Comparison of ENCODE assay signal across 8 mouse cellular contexts in the genomic region with DNA sequence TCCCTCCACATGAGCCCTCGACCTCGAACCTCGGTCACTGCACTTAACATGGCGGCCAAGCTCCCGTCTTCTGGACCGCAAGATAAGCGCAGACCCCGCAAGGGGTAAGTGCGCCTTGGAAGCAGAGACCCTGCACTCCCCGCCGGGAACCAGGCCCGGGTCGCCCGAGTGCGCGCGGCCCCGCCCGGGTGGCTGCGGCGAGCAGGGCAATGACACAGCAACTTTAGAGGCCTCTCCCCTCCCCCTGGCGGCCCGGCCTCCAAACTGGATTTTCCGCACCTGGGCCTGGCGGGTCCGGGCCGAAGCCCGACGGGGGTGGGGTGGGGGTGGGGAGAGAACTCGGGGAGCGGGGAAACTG. TPM values are rescaled to one million over a fixed set of nuclear protein-coding genes. Genes with fewer than 3 reads are reported as not detected.
DNase-seq lines count a peak whose midpoint lies in the region; ATAC-seq lines count a peak whose summit lies in the region.

No protein-coding gene starts in this region.

- peak overlapping the region; percentile 90 for H3K4me2 ChIP-seq in embryonic facial prominence, embryonic 14.5 days (ENCODE audit: low read depth, low read length)
- peak overlapping the region; percentile 98 for H3K4me2 ChIP-seq in heart, embryonic 11.5 days
- peak overlapping the region; percentile 66 for H3K4me2 ChIP-seq in kidney, embryonic 16.5 days (replicated peaks; ENCODE audit: low read depth, low read length)
- H3K4me2 ChIP-seq in liver, embryonic 16.5 days (ENCODE audit: low read depth, low read length): peak overlapping the region; percentile 100
- H3K4me2 ChIP-seq in neural tube, embryonic 15.5 days: peak overlapping the region; percentile 89

- peak overlapping the region; percentile 99 for H3K27ac ChIP-seq in embryonic facial prominence, embryonic 14.5 days (replicated peaks; ENCODE audit: low read depth, low read length)
- H3K27ac ChIP-seq in heart, embryonic 11.5 days (ENCODE audit: low read depth, low read length): peak overlapping the region; percentile 100
- H3K27ac ChIP-seq in kidney, embryonic 16.5 days (ENCODE audit: low read length): peak overlapping the region; percentile 100
- peak overlapping the region; percentile 100 for H3K27ac ChIP-seq in liver, embryonic 16.5 days (ENCODE audit: low read length)
- peak overlapping the region; percentile 100 for H3K27ac ChIP-seq in neural tube, embryonic 15.5 days (replicated peaks)

- WGBS in embryonic facial prominence, embryonic 14.5 days: 0% methylated on average over 28 of the region's 31 CpGs
- whole genome bisulfite sequencing in heart, embryonic 11.5 days (ENCODE audit: insufficient replicate concordance): under 1% methylated on average over 31 of the region's 31 CpGs
- under 1% methylated on average over 31 of the region's 31 CpGs for WGBS in kidney, embryonic 16.5 days
- WGBS in liver, embryonic 16.5 days (ENCODE audit: insufficient replicate concordance): 2% methylated on average over 26 of the region's 31 CpGs
- under 1% methylated on average over 28 of the region's 31 CpGs for WGBS in neural tube, embryonic 15.5 days

- peaks cover 21% of the 10 kb centered on the region for H3K4me1 ChIP-seq in embryonic facial prominence, embryonic 14.5 days (ENCODE audit: control insufficient read depth, insufficient read depth, low read length)
- H3K4me1 ChIP-seq in heart, embryonic 11.5 days (ENCODE audit: control insufficient read depth, insufficient read depth, low read length): peaks cover 16% of the 10 kb centered on the region
- peaks cover 31% of the 10 kb centered on the region for H3K4me1 ChIP-seq in kidney, embryonic 16.5 days (ENCODE audit: insufficient read depth, low read length)
- H3K4me1 ChIP-seq in liver, embryonic 16.5 days (ENCODE audit: control insufficient read depth, low read depth, low read length): peaks cover 46% of the 10 kb centered on the region
- peaks cover 40% of the 10 kb centered on the region for H3K4me1 ChIP-seq in neural tube, embryonic 15.5 days

- H3K36me3 ChIP-seq in embryonic facial prominence, embryonic 14.5 days (ENCODE audit: control insufficient read depth, insufficient read depth, low read length): peaks cover 34% of the 10 kb centered on the region
- H3K36me3 ChIP-seq in heart, embryonic 11.5 days (ENCODE audit: control insufficient read depth, insufficient read depth, low read length): peaks cover 17% of the 10 kb centered on the region
- H3K36me3 ChIP-seq in kidney, embryonic 16.5 days (ENCODE audit: insufficient read depth, low read length): peaks cover 28% of the 10 kb centered on the region
- H3K36me3 ChIP-seq in liver, embryonic 16.5 days (ENCODE audit: control insufficient read depth, insufficient read depth): peaks cover 25% of the 10 kb centered on the region
- H3K36me3 ChIP-seq in neural tube, embryonic 15.5 days: peaks cover 13% of the 10 kb centered on the region

- H3K9ac ChIP-seq in embryonic facial prominence, embryonic 14.5 days (ENCODE audit: low read depth, low read length): peak overlapping the region; percentile 98
- peak overlapping the region; percentile 99 for H3K9ac ChIP-seq in heart, embryonic 11.5 days (ENCODE audit: low read depth, low read length)
- H3K9ac ChIP-seq in kidney, embryonic 16.5 days (replicated peaks; ENCODE audit: low read length): peak overlapping the region; percentile 99
- peak overlapping the region; percentile 97 for H3K9ac ChIP-seq in liver, embryonic 16.5 days (ENCODE audit: low read depth, low read length)
- peak overlapping the region; percentile 82 for H3K9ac ChIP-seq in neural tube, embryonic 15.5 days (replicated peaks)

- DNase-seq in right cerebral cortex, postnatal 10 days (ENCODE audit: low spot score in 2 of 2): peak; percentile 85
- DNase-seq in right cerebral cortex, adult 18-20 months: no peak
- DNase-seq in embryonic facial prominence, embryonic 14.5 days (ENCODE audit: low spot score): no peak
- peak; percentile 83 to 89 for DNase-seq in thymus, postnatal 36 days

- H3K9me3 ChIP-seq in embryonic facial prominence, embryonic 14.5 days (ENCODE audit: control insufficient read depth, low read length): no peaks in the 10 kb centered on the region
- no peaks in the 10 kb centered on the region for H3K9me3 ChIP-seq in heart, embryonic 11.5 days (replicated peaks; ENCODE audit: control insufficient read depth, low read length)
- no peaks in the 10 kb centered on the region for H3K9me3 ChIP-seq in kidney, embryonic 16.5 days (ENCODE audit: low read length)
- no peaks in the 10 kb centered on the region for H3K9me3 ChIP-seq in liver, embryonic 16.5 days (replicated peaks; ENCODE audit: control insufficient read depth, low read length)
- H3K9me3 ChIP-seq in neural tube, embryonic 15.5 days (replicated peaks): no peaks in the 10 kb centered on the region

- peak overlapping the region; percentile 92 for H3K4me3 ChIP-seq in embryonic facial prominence, embryonic 14.5 days (ENCODE audit: low read depth, low read length)
- peak overlapping the region; percentile 99 for H3K4me3 ChIP-seq in heart, embryonic 11.5 days (ENCODE audit: low read depth, low read length)
- H3K4me3 ChIP-seq in kidney, embryonic 16.5 days (ENCODE audit: low read length): peak overlapping the region; percentile 100
- H3K4me3 ChIP-seq in liver, embryonic 16.5 days (ENCODE audit: low read depth, low read length): peak overlapping the region; percentile 99
- H3K4me3 ChIP-seq in neural tube, embryonic 15.5 days (replicated peaks): peak overlapping the region; percentile 82

- H3K27me3 ChIP-seq in embryonic facial prominence, embryonic 14.5 days (replicated peaks; ENCODE audit: control insufficient read depth, insufficient read depth, low read length): no peaks in the 10 kb centered on the region
- H3K27me3 ChIP-seq in heart, embryonic 11.5 days (ENCODE audit: control insufficient read depth, insufficient read depth, low read length): no peaks in the 10 kb centered on the region
- H3K27me3 ChIP-seq in kidney, embryonic 16.5 days (ENCODE audit: insufficient read depth, low read length): no peaks in the 10 kb centered on the region
- H3K27me3 ChIP-seq in liver, embryonic 16.5 days (ENCODE audit: control insufficient read depth, insufficient read depth, low read depth, low read length): no peaks in the 10 kb centered on the region
- H3K27me3 ChIP-seq in neural tube, embryonic 15.5 days (replicated peaks): no peaks in the 10 kb centered on the region

- ATAC-seq in embryonic facial prominence, embryonic 14.5 days (ENCODE audit: low read depth): peak; percentile 13
- peak; percentile 5; the same call in 1 of the 2 replicates for ATAC-seq in heart, embryonic 11.5 days (replicated peaks; ENCODE audit: insufficient number of reproducible peaks, low FRiP score, low TSS enrichment)
- ATAC-seq in kidney, embryonic 16.5 days (ENCODE audit: low FRiP score, low TSS enrichment): peak; percentile 36
- ATAC-seq in liver, embryonic 16.5 days (ENCODE audit: low read depth): peak; percentile 32
- peak; percentile 0; the same call in 1 of the 2 replicates for ATAC-seq in neural tube, embryonic 15.5 days (ENCODE audit: low FRiP score)

RNA-seq across cellular contexts. Expression of gene H2-DMa, which starts 1.5 kb away (rescaled TPM):
- polyA plus RNA-seq in embryonic facial prominence, embryonic 14.5 days (2014; fragmentation: Nextera tagmentation; extraction: Ambion mirVana): 13.6 and 14.9 TPM in 2 replicates
- 6.2 and 8.1 TPM in 2 replicates for polyA plus RNA-seq in heart, embryonic 11.5 days (2014; fragmentation: Nextera tagmentation; extraction: Ambion mirVana)
- polyA plus RNA-seq in kidney, embryonic 16.5 days (2015; fragmentation: Nextera tagmentation; extraction: Ambion mirVana): 18.3 and 19.0 TPM in 2 replicates
- polyA plus RNA-seq in liver, embryonic 16.5 days (2015; fragmentation: Nextera tagmentation; extraction: Ambion mirVana): 5.3 and 5.5 TPM in 2 replicates
- 19.8 and 31.3 TPM in 2 replicates for polyA plus RNA-seq in neural tube, embryonic 15.5 days (2015; fragmentation: Nextera tagmentation; extraction: Ambion mirVana)

RNA-seq across cellular contexts. Expression of gene Brd2, which starts 1.6 kb away (rescaled TPM):
- polyA plus RNA-seq in embryonic facial prominence, embryonic 14.5 days (2014; fragmentation: Nextera tagmentation; extraction: Ambion mirVana): 103 and 105 TPM in 2 replicates
- polyA plus RNA-seq in heart, embryonic 11.5 days (2014; fragmentation: Nextera tagmentation; extraction: Ambion mirVana): 59.7 and 105 TPM in 2 replicates
- polyA plus RNA-seq in kidney, embryonic 16.5 days (2015; fragmentation: Nextera tagmentation; extraction: Ambion mirVana): 117 and 134 TPM in 2 replicates
- polyA plus RNA-seq in liver, embryonic 16.5 days (2015; fragmentation: Nextera tagmentation; extraction: Ambion mirVana): 32.0 and 35.8 TPM in 2 replicates
- 115 and 122 TPM in 2 replicates for polyA plus RNA-seq in neural tube, embryonic 15.5 days (2015; fragmentation: Nextera tagmentation; extraction: Ambion mirVana)

RNA-seq across cellular contexts. Expression of gene H2-DMb2, which starts 22.3 kb away (rescaled TPM):
- polyA plus RNA-seq in embryonic facial prominence, embryonic 14.5 days (2014; fragmentation: Nextera tagmentation; extraction: Ambion mirVana): 0.22 and 0.39 TPM in 2 replicates
- polyA plus RNA-seq in heart, embryonic 11.5 days (2014; fragmentation: Nextera tagmentation; extraction: Ambion mirVana): 0.20 TPM in 1 of 2 replicates, not detected in the other
- 24.5 and 30.3 TPM in 2 replicates for polyA plus RNA-seq in kidney, embryonic 16.5 days (2015; fragmentation: Nextera tagmentation; extraction: Ambion mirVana)
- 0.74 and 1.0 TPM in 2 replicates for polyA plus RNA-seq in liver, embryonic 16.5 days (2015; fragmentation: Nextera tagmentation; extraction: Ambion mirVana)
- 0.17 and 5.5 TPM in 2 replicates for polyA plus RNA-seq in neural tube, embryonic 15.5 days (2015; fragmentation: Nextera tagmentation; extraction: Ambion mirVana)

RNA-seq across cellular contexts. Expression of gene H2-Oa, which starts 28.7 kb away (rescaled TPM):
- 0.36 and 0.76 TPM in 2 replicates for polyA plus RNA-seq in embryonic facial prominence, embryonic 14.5 days (2014; fragmentation: Nextera tagmentation; extraction: Ambion mirVana)
- 0.34 and 1.2 TPM in 2 replicates for polyA plus RNA-seq in heart, embryonic 11.5 days (2014; fragmentation: Nextera tagmentation; extraction: Ambion mirVana)
- polyA plus RNA-seq in kidney, embryonic 16.5 days (2015; fragmentation: Nextera tagmentation; extraction: Ambion mirVana): 0.52 and 0.82 TPM in 2 replicates
- polyA plus RNA-seq in liver, embryonic 16.5 days (2015; fragmentation: Nextera tagmentation; extraction: Ambion mirVana): 0.43 and 0.57 TPM in 2 replicates
- 0.19 and 2.5 TPM in 2 replicates for polyA plus RNA-seq in neural tube, embryonic 15.5 days (2015; fragmentation: Nextera tagmentation; extraction: Ambion mirVana)

RNA-seq across cellular contexts. Expression of gene H2-DMb1, which starts 32.1 kb away (rescaled TPM):
- 2.8 and 4.3 TPM in 2 replicates for polyA plus RNA-seq in embryonic facial prominence, embryonic 14.5 days (2014; fragmentation: Nextera tagmentation; extraction: Ambion mirVana)
- polyA plus RNA-seq in heart, embryonic 11.5 days (2014; fragmentation: Nextera tagmentation; extraction: Ambion mirVana): 0.27 and 0.29 TPM in 2 replicates
- polyA plus RNA-seq in kidney, embryonic 16.5 days (2015; fragmentation: Nextera tagmentation; extraction: Ambion mirVana): 7.2 and 8.6 TPM in 2 replicates
- 1.3 and 1.5 TPM in 2 replicates for polyA plus RNA-seq in liver, embryonic 16.5 days (2015; fragmentation: Nextera tagmentation; extraction: Ambion mirVana)
- polyA plus RNA-seq in neural tube, embryonic 15.5 days (2015; fragmentation: Nextera tagmentation; extraction: Ambion mirVana): 0.29 and 4.2 TPM in 2 replicates

Comparison
In these comparisons a context has a peak if more than half of its experiments do, and no peak if none do; other contexts are left out.
1. DNase-seq: peak in right cerebral cortex, postnatal 10 days (2 of 2) and thymus, postnatal 36 days (2 of 2); none in right cerebral cortex, adult 18-20 months (single experiment) and embryonic facial prominence, embryonic 14.5 days (single experiment).
2. Peak in every context shown above with its lines, with median percentiles within 50 percentile points of each other: ATAC-seq, H3K27ac ChIP-seq, H3K4me2 ChIP-seq, H3K4me3 ChIP-seq and H3K9ac ChIP-seq.